In genomic region chr17:12532115-12532514, GRCm38 (mm10) we compare ENCODE assay signal across 9 mouse cellular contexts. TPM values are rescaled to one million over a fixed set of nuclear protein-coding genes. Genes with fewer than 3 reads are reported as not detected.
A peak's percentile ranks its signal among the peaks of the same experiment; 100 is the strongest.
DNase-seq lines count a peak whose midpoint lies in the region; ATAC-seq and TF ChIP-seq lines count a peak whose summit lies in the region.
"Had no signal": no experiment of that assay in that cellular context is flagged by ENCODE, and none has a peak within 500 bp of the region (broad histone marks: within the 10 kb centered on the region; RNA-seq: fewer than 3 reads in every experiment).

No protein-coding gene starts in this region.

- H3K27ac ChIP-seq in heart, adult 2 months = no peak overlapping the region
- H3K27ac ChIP-seq in heart, embryonic 10.5 days = no peak overlapping the region
- no peak overlapping the region for H3K27ac ChIP-seq in CH12.LX (ENCODE audit: insufficient read depth, low read depth)
- H3K27ac ChIP-seq in embryonic facial prominence, embryonic 14.5 days (replicated peaks; ENCODE audit: low read depth, low read length) = no peak overlapping the region
- no peak overlapping the region for H3K27ac ChIP-seq in thymus, adult 2 months (ENCODE audit: control insufficient read depth, insufficient read depth, low read length)

- H3K79me2 ChIP-seq in heart, adult 2 months (replicated peaks; ENCODE audit: control insufficient read depth, insufficient read depth, low read length) = no peaks in the 10 kb centered on the region
- H3K79me2 ChIP-seq in CH12.LX (replicated peaks; ENCODE audit: control insufficient read depth, extremely low read depth, insufficient read depth, poor library complexity, severe bottlenecking) = no peaks in the 10 kb centered on the region

- in situ Hi-C loops in CH12.LX (cut with MboI; ENCODE audit: low pct_ligation_motif_present, low pct_unique_long_range_greater_than_20kb, low sequenced_read_pairs) = loop anchor here (10.0 kb wide), 1 partner anchor 283 kb away; no protein-coding TSS in a partner anchor

- peaks cover 3% of the 10 kb centered on the region for H3K4me1 ChIP-seq in heart, adult 2 months (ENCODE audit: control insufficient read depth, insufficient read depth, low read length)
- peaks cover 26% of the 10 kb centered on the region for H3K4me1 ChIP-seq in heart, embryonic 10.5 days
- no peaks in the 10 kb centered on the region for H3K4me1 ChIP-seq in CH12.LX (ENCODE audit: control insufficient read depth in 1 of 2, insufficient read depth in 2 of 2)
- H3K4me1 ChIP-seq in embryonic facial prominence, embryonic 14.5 days (ENCODE audit: control insufficient read depth, insufficient read depth, low read length) = no peaks in the 10 kb centered on the region
- H3K4me1 ChIP-seq in thymus, adult 2 months (replicated peaks; ENCODE audit: control insufficient read depth, insufficient read depth, low read length) = no peaks in the 10 kb centered on the region

- dilution Hi-C loops in CH12.LX (cut with MboI; ENCODE audit: extremely low pct_ligation_motif_present, extremely low pct_unique_long_range_greater_than_20kb, low sequenced_read_pairs) = no loop called here

- H3K36me3 ChIP-seq in heart, adult 2 months (ENCODE audit: control insufficient read depth, insufficient read depth, low read length) = no peaks in the 10 kb centered on the region
- H3K36me3 ChIP-seq in heart, embryonic 10.5 days = no peaks in the 10 kb centered on the region
- no peaks in the 10 kb centered on the region for H3K36me3 ChIP-seq in CH12.LX (replicated peaks in 1 of 2; ENCODE audit: control insufficient read depth in 1 of 2, insufficient read depth in 1 of 2, low read length in 1 of 2)
- no peaks in the 10 kb centered on the region for H3K36me3 ChIP-seq in embryonic facial prominence, embryonic 14.5 days (ENCODE audit: control insufficient read depth, insufficient read depth, low read length)
- no peaks in the 10 kb centered on the region for H3K36me3 ChIP-seq in thymus, adult 2 months (ENCODE audit: control insufficient read depth, insufficient read depth, low read length)

- no peak overlapping the region for H3K4me3 ChIP-seq in heart, adult 2 months
- H3K4me3 ChIP-seq in heart, embryonic 10.5 days = no peak overlapping the region
- no peak overlapping the region for H3K4me3 ChIP-seq in CH12.LX (replicated peaks in 1 of 3; ENCODE audit: low read depth in 2 of 3, low read length in 2 of 3, poor library complexity in 1 of 3)
- no peak overlapping the region for H3K4me3 ChIP-seq in embryonic facial prominence, embryonic 14.5 days (ENCODE audit: low read depth, low read length)
- H3K4me3 ChIP-seq in thymus, adult 2 months (ENCODE audit: control insufficient read depth, insufficient read depth, low read length) = no peak overlapping the region

- no peaks in the 10 kb centered on the region for H3K9me3 ChIP-seq in heart, embryonic 10.5 days
- no peaks in the 10 kb centered on the region for H3K9me3 ChIP-seq in CH12.LX (replicated peaks; ENCODE audit: low read length)
- H3K9me3 ChIP-seq in embryonic facial prominence, embryonic 14.5 days (ENCODE audit: control insufficient read depth, low read length) = no peaks in the 10 kb centered on the region

- peak; percentile 81 for TF ChIP-seq CTCF in heart, adult 2 months (IDR thresholded peaks at IDR 0.05)
- TF ChIP-seq CTCF in CH12.LX (conservative IDR thresholded peaks at IDR 0.05 in 1 of 2, IDR thresholded peaks at IDR 0.05 in 1 of 2; ENCODE audit: low read depth in 2 of 2, low read length in 2 of 2) = peak; percentile 67 to 73; a peak in 3 of 4 replicates
- peak; percentile 59; the same call in 1 of the 2 replicates for TF ChIP-seq CTCF in thymus, adult 2 months (IDR thresholded peaks at IDR 0.05; ENCODE audit: borderline replicate concordance, control insufficient read depth, extremely low read depth, insufficient read depth, low read length, poor library complexity)

- peak; percentile 28 for TF ChIP-seq RAD21 in CH12.LX (IDR thresholded peaks at IDR 0.05; ENCODE audit: low read depth, low read length)

- no peak for TF ChIP-seq EP300 in heart, adult 2 months (IDR thresholded peaks at IDR 0.05; ENCODE audit: insufficient read depth, low read depth, low read length)
- no peak for TF ChIP-seq EP300 in CH12.LX (IDR thresholded peaks at IDR 0.05; ENCODE audit: low read length)

- intact Hi-C loops in heart, adult 2 months (cut with DNase I) = no loop called here

- H3K27me3 ChIP-seq in heart, adult 2 months (ENCODE audit: control insufficient read depth, insufficient read depth, low read length) = no peaks in the 10 kb centered on the region
- H3K27me3 ChIP-seq in heart, embryonic 10.5 days (ENCODE audit: insufficient read depth, poor library complexity, severe bottlenecking) = 0 out of 2 replicates have a peak, but pooled peaks cover 7% of the 10 kb centered on the region
- H3K27me3 ChIP-seq in CH12.LX (replicated peaks) = peaks cover 48% of the 10 kb centered on the region
- no peaks in the 10 kb centered on the region for H3K27me3 ChIP-seq in embryonic facial prominence, embryonic 14.5 days (replicated peaks; ENCODE audit: control insufficient read depth, insufficient read depth, low read length)
- H3K27me3 ChIP-seq in thymus, adult 2 months (ENCODE audit: control insufficient read depth, insufficient read depth, low read length) = no peaks in the 10 kb centered on the region

- H3K4me2 ChIP-seq in CH12.LX (ENCODE audit: insufficient read depth, low read depth, poor library complexity, severe bottlenecking) = no peak overlapping the region
- H3K4me2 ChIP-seq in embryonic facial prominence, embryonic 14.5 days (ENCODE audit: low read depth, low read length) = no peak overlapping the region

- WGBS in heart, adult 2 months = 55% methylated on average over 5 of the region's 5 CpGs
- WGBS in heart, embryonic 10.5 days = 41% methylated on average over 5 of the region's 5 CpGs
- 24% methylated on average over 5 of the region's 5 CpGs for WGBS in embryonic facial prominence, embryonic 14.5 days
- WGBS in thymus, adult 2 months = 40% methylated on average over 5 of the region's 5 CpGs

- H3K9ac ChIP-seq in heart, adult 2 months (ENCODE audit: low read depth, low read length) = no peak overlapping the region
- no peak overlapping the region for H3K9ac ChIP-seq in CH12.LX (ENCODE audit: insufficient read depth, low read depth)
- no peak overlapping the region for H3K9ac ChIP-seq in embryonic facial prominence, embryonic 14.5 days (ENCODE audit: low read depth, low read length)

- no peak for TF ChIP-seq POLR2A in heart, adult 2 months (IDR thresholded peaks at IDR 0.05; ENCODE audit: insufficient read depth, low read depth, low read length)
- TF ChIP-seq POLR2A in CH12.LX (IDR thresholded peaks at IDR 0.05; ENCODE audit: low read depth, low read length) = no peak
- no peak for TF ChIP-seq POLR2A in thymus, adult 2 months (IDR thresholded peaks at IDR 0.05; ENCODE audit: control insufficient read depth, extremely low read depth, insufficient read depth, low read length, poor library complexity)

- DNase-seq in heart, adult 2 months = peak; percentile 26 to 44
- no peak for DNase-seq in heart, embryonic 10.5 days (ENCODE audit: low spot score)
- peak; percentile 71 for DNase-seq in CH12.LX (ENCODE audit: extremely low read depth)
- peak; percentile 47 to 67 for DNase-seq in adrenal gland, postnatal 36 days
- peak; percentile 59 for DNase-seq in embryonic facial prominence, embryonic 14.5 days (ENCODE audit: low spot score)
- peak; percentile 51 to 77 for DNase-seq in kidney, postnatal 36 days
- DNase-seq in mesoderm, embryonic 11.5 days (ENCODE audit: low read depth, low spot score) = peak; percentile 77
- DNase-seq in thymus, adult 2 months = peak; percentile 70

- no peak for ATAC-seq in embryonic facial prominence, embryonic 14.5 days (ENCODE audit: low read depth)

TF ChIP-seq in CH12.LX, 34 proteins besides CTCF, POLR2A, EP300 and RAD21:
- TF ChIP-seq SMC3 (IDR thresholded peaks at IDR 0.05; ENCODE audit: low read depth, low read length) (peak; percentile 67), MAFK (IDR thresholded peaks at IDR 0.05; ENCODE audit: insufficient replicate concordance, low read length) (no peak)

RNA-seq across cellular contexts. Expression of gene Slc22a3, which starts 24.6 kb away (rescaled TPM):
- 10 to 100 TPM in 1 of 2 experiments, 1 to 10 TPM in 1; 9.3 to 11.3 TPM for total RNA-seq in heart, adult 2 months (2021)
- polyA plus RNA-seq in heart, adult 2 months (2012; rRNA removed) = 5.6 and 7.7 TPM in 2 replicates
- polyA plus RNA-seq in heart, embryonic 10.5 days (2016; fragmentation: Nextera tagmentation; extraction: Ambion mirVana) = 0.32 and 0.74 TPM in 2 replicates
- total RNA-seq in CH12.LX (2012; rRNA removed) = not detected in 2 replicates
- total RNA-seq in CH12.LX (2014; rRNA removed) = not detected in 2 replicates
- not detected in 2 replicates for polyA plus RNA-seq in CH12.LX (2012; ENCODE audit: insufficient read length, low read depth)
- total RNA-seq in adrenal gland, postnatal 36 days (2021) = 1 to 10 TPM; 7.2 to 9.1 TPM
- 0.84 and 1.4 TPM in 2 replicates for polyA plus RNA-seq in embryonic facial prominence, embryonic 14.5 days (2014; fragmentation: Nextera tagmentation; extraction: Ambion mirVana)
- 3.3 and 4.5 TPM in 2 replicates for polyA plus RNA-seq in thymus, adult 2 months (2012; rRNA removed)

RNA-seq across cellular contexts. Expression of gene Slc22a2, which starts 51.8 kb away (rescaled TPM):
- not detected for total RNA-seq in heart, adult 2 months (2021)
- polyA plus RNA-seq in heart, adult 2 months (2012; rRNA removed) = 0.20 TPM in 1 of 2 replicates, not detected in the other
- 0.09 TPM in 1 of 2 replicates, not detected in the other for polyA plus RNA-seq in heart, embryonic 10.5 days (2016; fragmentation: Nextera tagmentation; extraction: Ambion mirVana)
- not detected in 2 replicates for total RNA-seq in CH12.LX (2012; rRNA removed)
- not detected in 2 replicates for total RNA-seq in CH12.LX (2014; rRNA removed)
- not detected in 2 replicates for polyA plus RNA-seq in CH12.LX (2012; ENCODE audit: insufficient read length, low read depth)
- under 1 TPM; 0.16 to 0.26 TPM for total RNA-seq in adrenal gland, postnatal 36 days (2021)
- 0.17 and 0.50 TPM in 2 replicates for polyA plus RNA-seq in embryonic facial prominence, embryonic 14.5 days (2014; fragmentation: Nextera tagmentation; extraction: Ambion mirVana)
- 0.38 and 0.54 TPM in 2 replicates for polyA plus RNA-seq in thymus, adult 2 months (2012; rRNA removed)
- polyA plus RNA-seq: lung, embryonic 16.5 days had no signal
